Mouse (Mus musculus): ENCODE measurements around the gene Ccdc93. TPM values are rescaled to one million over a fixed set of nuclear protein-coding genes. Genes with fewer than 3 reads are reported as not detected.

The Ccdc93 gene
- polyA plus RNA-seq, 1 experiment from 2014 or later: 11.0 TPM

DNA sequence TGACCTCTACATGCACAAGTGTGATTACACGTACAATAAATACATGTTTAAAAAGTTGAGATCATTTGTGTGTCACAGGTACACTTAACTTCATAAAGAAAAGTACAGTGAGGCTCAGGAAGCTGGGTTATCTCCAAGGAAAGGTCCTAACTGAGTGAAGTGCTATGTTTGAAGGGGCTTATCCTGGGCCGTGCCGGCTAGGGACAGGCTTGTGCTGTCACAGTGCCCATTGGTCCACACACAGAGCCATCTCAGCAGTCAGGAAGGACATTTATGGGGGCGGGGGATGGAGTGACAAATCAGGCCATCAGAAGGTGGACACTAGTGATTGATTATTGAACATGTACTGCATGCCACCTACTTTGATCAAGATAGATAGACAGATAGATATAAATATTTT, 22.2 kb downstream of the Ccdc93 start:
- H3K27me3 ChIP-seq (ENCODE audit: insufficient read depth, poor library complexity, severe bottlenecking): no peaks in the 10 kb centered on the region
- H3K4me1 ChIP-seq (replicated peaks): peaks cover 9% of the 10 kb centered on the region; the same call in 1 of the 2 replicates
- no peaks in the 10 kb centered on the region for H3K9me3 ChIP-seq
- H3K4me3 ChIP-seq: no peak overlapping the region
- H3K36me3 ChIP-seq: peaks cover 35% of the 10 kb centered on the region
- no peak overlapping the region for H3K27ac ChIP-seq
- WGBS: 93% methylated on average over 4 of the region's 4 CpGs
- no peak for DNase-seq (ENCODE audit: low spot score)

- Histone ChIP-seq H3K9me3 (no peaks in the 10 kb centered on the region), H3K27me3 (ENCODE audit: insufficient read depth, poor library complexity, severe bottlenecking) (no peaks in the 10 kb centered on the region), H3K36me3 (peaks cover 17% of the 10 kb centered on the region), H3K4me1 (replicated peaks) (peaks cover 9% of the 10 kb centered on the region; the same call in 1 of the 2 replicates), H3K27ac (no peak overlapping the region), H3K4me3 (no peak overlapping the region)
- 89% methylated on average over 6 of the region's 6 CpGs for WGBS
- no peak for DNase-seq (ENCODE audit: low spot score)
Observed at GRCm38 (mm10) chr1:121454951-121455350, 24.1 kb downstream of the Ccdc93 start.

GRCm38 (mm10) chr1:121460077-121460476, 29.2 kb downstream of the Ccdc93 start:
- Histone ChIP-seq H3K36me3 (peaks cover 31% of the 10 kb centered on the region), H3K27ac (no peak overlapping the region), H3K27me3 (ENCODE audit: insufficient read depth, poor library complexity, severe bottlenecking) (no peaks in the 10 kb centered on the region), H3K9me3 (no peaks in the 10 kb centered on the region), H3K4me3 (no peak overlapping the region), H3K4me1 (replicated peaks) (no peaks in the 10 kb centered on the region)
- no peak for DNase-seq (ENCODE audit: low spot score)
- WGBS: 72% methylated on average over 6 of the region's 6 CpGs

DNA sequence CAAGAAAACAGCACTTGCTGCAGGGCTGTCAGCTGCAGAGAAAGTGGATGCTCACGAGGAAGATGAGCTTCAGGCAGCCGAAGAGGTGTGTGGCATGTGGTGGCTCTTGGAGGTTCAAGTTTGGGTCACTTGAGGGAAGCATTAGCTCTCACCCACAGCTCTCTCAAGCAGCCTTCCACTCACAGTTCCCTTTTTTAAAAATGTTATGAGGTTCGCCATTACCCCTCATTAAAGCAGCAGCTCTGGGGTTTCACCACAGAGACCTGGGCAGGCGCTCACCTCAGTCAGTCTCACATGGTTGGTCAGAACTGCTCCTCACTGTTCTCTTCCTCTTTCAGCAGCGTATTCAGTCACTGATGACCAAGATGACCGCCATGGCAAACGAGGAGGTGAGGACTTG, 31.0 kb downstream of the Ccdc93 start:
- 87% methylated on average over 7 of the region's 7 CpGs for WGBS

DNA sequence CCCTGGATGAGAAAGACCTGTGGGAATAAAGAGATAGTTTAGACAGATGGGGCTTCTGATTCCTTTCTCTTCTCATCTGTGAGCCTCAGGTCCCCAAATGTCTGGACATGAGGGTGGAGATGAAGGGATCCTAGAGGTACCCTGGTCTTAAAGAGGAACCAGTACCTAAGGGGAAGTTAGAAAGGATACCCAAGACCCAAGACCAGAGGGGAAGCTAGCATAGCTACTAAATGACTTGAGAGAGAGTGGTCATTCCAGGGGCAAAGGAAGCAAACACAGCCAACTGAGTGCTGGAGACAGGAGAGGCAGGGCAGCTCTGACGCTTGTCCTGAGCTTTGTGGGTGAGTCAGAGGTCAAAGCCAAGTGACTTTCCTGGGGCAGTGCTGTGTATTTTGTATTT, 31.8 kb downstream of the Ccdc93 start:
- DNase-seq (ENCODE audit: low spot score): no peak
- H3K4me1 ChIP-seq (replicated peaks): no peaks in the 10 kb centered on the region
- no peak overlapping the region for H3K27ac ChIP-seq
- H3K36me3 ChIP-seq: peaks cover 29% of the 10 kb centered on the region
- 83% methylated on average over 1 of the region's 1 CpGs for WGBS
- no peak overlapping the region for H3K4me3 ChIP-seq
- H3K27me3 ChIP-seq (ENCODE audit: insufficient read depth, poor library complexity, severe bottlenecking): no peaks in the 10 kb centered on the region
- no peaks in the 10 kb centered on the region for H3K9me3 ChIP-seq

More for the DNA sequence above, 31.0 kb downstream of the Ccdc93 start:
- no peaks in the 10 kb centered on the region for H3K4me1 ChIP-seq (replicated peaks)
- H3K4me3 ChIP-seq: no peak overlapping the region
- no peak overlapping the region for H3K27ac ChIP-seq
- peaks cover 28% of the 10 kb centered on the region for H3K36me3 ChIP-seq
- H3K9me3 ChIP-seq: no peaks in the 10 kb centered on the region
- no peaks in the 10 kb centered on the region for H3K27me3 ChIP-seq (ENCODE audit: insufficient read depth, poor library complexity, severe bottlenecking)
- no peak for DNase-seq (ENCODE audit: low spot score)

DNA sequence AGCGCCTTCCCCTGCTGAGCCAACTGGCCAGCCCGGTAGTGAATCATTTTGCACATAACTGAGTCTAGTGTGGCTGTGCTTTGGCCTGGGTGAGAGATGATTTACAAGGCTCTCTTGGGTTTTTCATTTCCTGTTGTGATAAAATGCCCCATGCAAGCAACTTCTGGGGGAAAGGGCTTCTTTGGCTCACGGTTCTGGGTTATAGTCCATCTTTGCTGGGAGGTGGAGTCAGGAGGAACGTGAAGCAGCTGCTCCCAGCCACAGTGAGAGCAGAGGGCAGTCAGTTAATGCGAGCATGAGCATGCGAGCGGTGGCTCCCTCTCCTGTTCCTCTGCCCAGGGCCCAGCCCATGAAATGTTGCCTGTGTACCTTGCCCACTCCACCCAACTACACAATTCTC, 33.0 kb downstream of the Ccdc93 start:
- Histone ChIP-seq H3K9me3 (no peaks in the 10 kb centered on the region), H3K27me3 (ENCODE audit: insufficient read depth, poor library complexity, severe bottlenecking) (no peaks in the 10 kb centered on the region), H3K27ac (no peak overlapping the region), H3K4me3 (no peak overlapping the region), H3K36me3 (peaks cover 35% of the 10 kb centered on the region), H3K4me1 (replicated peaks) (no peaks in the 10 kb centered on the region)
- DNase-seq (ENCODE audit: low spot score): no peak
- 87% methylated on average over 7 of the region's 7 CpGs for WGBS

GRCm38 (mm10) chr1:121466276-121466675, 35.4 kb downstream of the Ccdc93 start:
- Histone ChIP-seq H3K27ac (no peak overlapping the region), H3K27me3 (ENCODE audit: insufficient read depth, poor library complexity, severe bottlenecking) (no peaks in the 10 kb centered on the region), H3K9me3 (no peaks in the 10 kb centered on the region), H3K4me1 (replicated peaks) (no peaks in the 10 kb centered on the region), H3K36me3 (peaks cover 45% of the 10 kb centered on the region), H3K4me3 (no peak overlapping the region)
- DNase-seq (ENCODE audit: low spot score): no peak
- WGBS: 86% methylated on average over 3 of the region's 3 CpGs

GRCm38 (mm10) chr1:121468271-121468670, 37.4 kb downstream of the Ccdc93 start:
- H3K27me3 ChIP-seq (ENCODE audit: insufficient read depth, poor library complexity, severe bottlenecking): no peaks in the 10 kb centered on the region
- peaks cover 27% of the 10 kb centered on the region for H3K36me3 ChIP-seq
- 96% methylated on average over 2 of the region's 2 CpGs for WGBS
- H3K9me3 ChIP-seq: no peaks in the 10 kb centered on the region
- H3K4me3 ChIP-seq: no peak overlapping the region
- H3K4me1 ChIP-seq (replicated peaks): no peaks in the 10 kb centered on the region
- no peak for DNase-seq (ENCODE audit: low spot score)
- no peak overlapping the region for H3K27ac ChIP-seq

- Histone ChIP-seq H3K4me3 (no peak overlapping the region), H3K9me3 (no peaks in the 10 kb centered on the region), H3K36me3 (peaks cover 30% of the 10 kb centered on the region), H3K4me1 (replicated peaks) (no peaks in the 10 kb centered on the region), H3K27me3 (ENCODE audit: insufficient read depth, poor library complexity, severe bottlenecking) (no peaks in the 10 kb centered on the region), H3K27ac (no peak overlapping the region)
- WGBS: 91% methylated on average over 5 of the region's 5 CpGs
- no peak for DNase-seq (ENCODE audit: low spot score)
Observed at GRCm38 (mm10) chr1:121471503-121471902, 40.7 kb downstream of the Ccdc93 start.

DNA sequence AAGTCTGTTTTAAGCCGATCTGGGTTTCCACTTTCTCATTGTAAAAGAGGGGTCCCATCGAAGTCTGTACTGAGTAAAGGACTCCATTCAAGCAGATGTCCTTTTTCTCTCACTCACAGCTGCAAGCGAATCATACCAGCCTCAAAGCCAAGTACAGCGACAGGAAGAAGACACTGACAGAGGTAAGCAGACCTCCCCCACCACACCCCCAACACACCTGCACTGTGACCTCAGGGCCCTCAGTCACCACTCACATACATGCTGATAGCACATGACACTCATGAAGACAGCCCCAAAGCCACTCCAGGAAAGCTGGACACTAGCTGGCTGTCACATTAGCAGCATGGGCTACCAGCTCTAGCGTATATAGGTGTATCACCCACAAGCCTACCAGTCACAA, 46.9 kb downstream of the Ccdc93 start:
- Histone ChIP-seq H3K4me3 (no peak overlapping the region), H3K36me3 (peaks cover 66% of the 10 kb centered on the region), H3K27me3 (ENCODE audit: insufficient read depth, poor library complexity, severe bottlenecking) (no peaks in the 10 kb centered on the region), H3K4me1 (replicated peaks) (no peaks in the 10 kb centered on the region), H3K27ac (no peak overlapping the region), H3K9me3 (no peaks in the 10 kb centered on the region)
- no peak for DNase-seq (ENCODE audit: low spot score)
- WGBS: 93% methylated on average over 5 of the region's 5 CpGs

DNA sequence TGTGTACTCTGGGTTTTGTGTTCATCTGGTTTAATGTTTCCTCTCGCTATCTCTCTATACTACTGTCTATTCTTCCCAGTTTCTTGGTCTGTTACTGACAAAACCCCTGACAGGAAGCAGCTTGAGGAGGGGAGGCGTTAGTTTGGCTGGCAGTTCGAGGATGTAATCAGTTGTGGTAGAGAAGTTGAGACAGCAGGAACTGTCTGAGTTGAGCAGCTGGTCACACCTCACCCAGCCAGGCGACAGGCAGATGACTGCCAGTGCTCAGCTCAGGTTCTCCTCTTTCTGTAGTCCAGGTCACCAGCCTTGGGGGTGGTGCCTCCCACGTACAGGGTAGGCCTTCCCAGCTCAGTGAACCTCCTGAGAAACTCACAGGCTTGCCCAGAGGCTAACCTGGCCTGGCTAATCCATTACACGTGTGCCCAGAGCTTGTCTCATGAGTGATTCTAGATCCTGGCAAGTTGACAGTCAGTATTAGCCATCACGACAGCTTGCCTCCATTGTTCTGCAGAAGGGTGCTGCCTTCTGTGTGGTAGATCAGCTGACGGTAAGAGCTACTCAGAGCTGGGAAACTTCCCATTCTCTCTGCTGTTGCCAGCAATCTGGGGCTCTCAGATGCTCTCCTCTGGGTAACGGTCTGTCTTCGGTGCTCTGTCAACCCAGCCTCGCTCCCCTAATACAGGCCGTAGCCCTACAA, 47.6 kb downstream of the Ccdc93 start:
- WGBS: 91% methylated on average over 12 of the region's 12 CpGs
- peaks cover 73% of the 10 kb centered on the region for H3K36me3 ChIP-seq

GRCm38 (mm10) chr1:121479403-121479802, 48.6 kb downstream of the Ccdc93 start:
- Histone ChIP-seq H3K9me3 (no peaks in the 10 kb centered on the region), H3K36me3 (peaks cover 74% of the 10 kb centered on the region), H3K27ac (no peak overlapping the region), H3K4me3 (no peak overlapping the region), H3K4me1 (replicated peaks) (no peaks in the 10 kb centered on the region), H3K27me3 (ENCODE audit: insufficient read depth, poor library complexity, severe bottlenecking) (no peaks in the 10 kb centered on the region)
- DNase-seq (ENCODE audit: low spot score): no peak
- WGBS: 92% methylated on average over 5 of the region's 5 CpGs

More for the DNA sequence above, 47.6 kb downstream of the Ccdc93 start:
- Histone ChIP-seq H3K4me3 (no peak overlapping the region), H3K27ac (no peak overlapping the region), H3K9me3 (no peaks in the 10 kb centered on the region), H3K27me3 (ENCODE audit: insufficient read depth, poor library complexity, severe bottlenecking) (no peaks in the 10 kb centered on the region), H3K4me1 (replicated peaks) (no peaks in the 10 kb centered on the region)
- no peak for DNase-seq (ENCODE audit: low spot score)

DNA sequence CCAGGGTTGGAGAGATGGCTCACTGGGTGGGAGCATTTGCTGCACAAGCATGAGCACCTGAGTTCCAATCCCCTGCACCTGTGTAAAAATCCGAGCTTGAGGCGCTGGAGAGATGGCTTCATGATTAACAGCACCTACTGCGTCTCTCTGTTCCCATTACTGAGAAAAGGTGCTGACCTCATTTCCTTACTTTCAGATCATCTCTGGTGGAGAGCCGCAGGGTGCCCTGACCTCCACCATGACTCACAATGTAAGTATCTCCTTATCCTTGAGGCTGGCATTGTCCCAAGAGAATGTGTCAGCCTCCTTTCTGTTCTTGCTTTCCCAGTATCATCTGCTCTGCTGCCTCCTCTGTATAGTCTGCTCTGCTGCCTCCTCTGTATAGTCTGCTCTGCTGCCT, 52.2 kb downstream of the Ccdc93 start:
- no peak for DNase-seq (ENCODE audit: low spot score)
- Histone ChIP-seq H3K27me3 (ENCODE audit: insufficient read depth, poor library complexity, severe bottlenecking) (no peaks in the 10 kb centered on the region), H3K9me3 (no peaks in the 10 kb centered on the region), H3K36me3 (peaks cover 72% of the 10 kb centered on the region), H3K4me3 (no peak overlapping the region), H3K4me1 (replicated peaks) (no peaks in the 10 kb centered on the region), H3K27ac (no peak overlapping the region)
- WGBS: 91% methylated on average over 4 of the region's 4 CpGs

GRCm38 (mm10) chr1:121486803-121487202, 56.0 kb downstream of the Ccdc93 start:
- no peak overlapping the region for H3K27ac ChIP-seq
- H3K4me3 ChIP-seq: no peak overlapping the region
- H3K9me3 ChIP-seq: no peaks in the 10 kb centered on the region
- peaks cover 49% of the 10 kb centered on the region for H3K36me3 ChIP-seq
- 91% methylated on average over 6 of the region's 6 CpGs for WGBS
- DNase-seq (ENCODE audit: low spot score): no peak
- no peaks in the 10 kb centered on the region for H3K27me3 ChIP-seq (ENCODE audit: insufficient read depth, poor library complexity, severe bottlenecking)
- no peaks in the 10 kb centered on the region for H3K4me1 ChIP-seq (replicated peaks)

Data from hindbrain, embryonic 10.5 days (tissue).